Mouse (Mus musculus) limb, embryonic 12.5 days (tissue): ENCODE data around the gene Esrra. TPM values are rescaled to one million over a fixed set of nuclear protein-coding genes. Genes with fewer than 3 reads are reported as not detected.

Experiments used
- ATAC-seq: fragments of 200-750 bp; cut with Nextera tagmentation; 2 replicates; pipeline ENCODE4 v1.8.0; 2017; ENCODE audit warnings: low read depth, moderate TSS enrichment; ENCODE audit not compliant: insufficient number of reproducible peaks, insufficient read depth, low FRiP score, low TSS enrichment
- H3K27ac ChIP-seq: fragments of 300-500 bp; sonication (generic); 2 replicates; pipeline ENCODE4 v1.5.1; 2016; ENCODE audit warnings: mild to moderate bottlenecking, moderate library complexity
- H3K27me3 ChIP-seq: fragments of 300-500 bp; sonication (generic); 2 replicates; pipeline ENCODE4 v1.6.1; 2016; ENCODE audit warnings: mild to moderate bottlenecking, moderate library complexity
- H3K36me3 ChIP-seq: fragments of 300-500 bp; sonication (generic); 2 replicates; pipeline ENCODE4 v1.6.1; 2016; ENCODE audit warnings: mild to moderate bottlenecking, moderate library complexity
- H3K4me1 ChIP-seq: fragments of 300-500 bp; sonication (generic); replicated peaks from 2 replicates; pipeline ENCODE4 v1.6.1; 2016
- H3K4me2 ChIP-seq: fragments of 300-500 bp; sonication (generic); 2 replicates; pipeline ENCODE4 v1.6.1; 2016; ENCODE audit warnings: mild to moderate bottlenecking, moderate library complexity
- H3K4me3 ChIP-seq: fragments of 300-500 bp; sonication (generic); replicated peaks from 2 replicates; pipeline ENCODE4 v1.5.1; 2016; ENCODE audit warnings: mild to moderate bottlenecking
- H3K9ac ChIP-seq: fragments of 300-500 bp; sonication (generic); replicated peaks from 2 replicates; pipeline ENCODE4 v1.6.1; 2016; ENCODE audit warnings: mild to moderate bottlenecking, moderate library complexity
- H3K9me3 ChIP-seq: fragments of 300-500 bp; sonication (generic); 2 replicates; pipeline ENCODE4 v1.6.1; 2016; ENCODE audit warnings: mild to moderate bottlenecking, moderate library complexity
- WGBS: fragments of 180-500 bp; shearing (Covaris S2); methylation state at CpG from one replicate; pipeline ENCODE4 v1.1.7; 2016; 5-methylcytosine and 5-hydroxymethylcytosine counted together
- polyA plus RNA-seq: library from polyadenylated mRNA; unstranded; fragments of >200 nt; fragmentation: Nextera tagmentation; extraction: Ambion mirVana; gene quantifications from 2 replicates; pipeline ENCODE4 v1.2.1, GENCODE M21; 2016

Esrra gene
- polyA plus RNA-seq, 1 experiment from 2014 or later, result 8.5 TPM

DNA sequence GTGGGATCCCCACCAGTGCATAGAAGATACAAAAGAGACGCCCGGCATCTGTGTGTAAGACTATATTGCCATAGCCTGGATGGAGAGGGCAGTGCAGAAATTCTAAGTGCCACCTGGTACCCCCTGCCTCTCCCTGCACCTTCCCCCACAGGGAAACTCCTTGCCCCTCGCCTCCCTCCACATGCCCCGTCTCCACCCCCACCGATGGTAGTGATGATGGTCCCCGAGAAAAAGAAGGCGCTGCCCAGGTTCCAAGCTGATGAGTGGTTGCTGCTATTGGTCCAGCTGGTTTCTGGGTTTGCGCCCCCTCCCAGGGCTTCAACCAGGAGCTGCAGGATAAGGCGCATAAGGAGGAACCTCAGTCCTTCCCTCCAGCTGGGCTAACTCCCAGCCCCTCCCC lies 6.5 kb upstream of the Esrra start:
- H3K9ac ChIP-seq, result no peak overlapping the region; the same call in 1 of the 2 replicates

DNA sequence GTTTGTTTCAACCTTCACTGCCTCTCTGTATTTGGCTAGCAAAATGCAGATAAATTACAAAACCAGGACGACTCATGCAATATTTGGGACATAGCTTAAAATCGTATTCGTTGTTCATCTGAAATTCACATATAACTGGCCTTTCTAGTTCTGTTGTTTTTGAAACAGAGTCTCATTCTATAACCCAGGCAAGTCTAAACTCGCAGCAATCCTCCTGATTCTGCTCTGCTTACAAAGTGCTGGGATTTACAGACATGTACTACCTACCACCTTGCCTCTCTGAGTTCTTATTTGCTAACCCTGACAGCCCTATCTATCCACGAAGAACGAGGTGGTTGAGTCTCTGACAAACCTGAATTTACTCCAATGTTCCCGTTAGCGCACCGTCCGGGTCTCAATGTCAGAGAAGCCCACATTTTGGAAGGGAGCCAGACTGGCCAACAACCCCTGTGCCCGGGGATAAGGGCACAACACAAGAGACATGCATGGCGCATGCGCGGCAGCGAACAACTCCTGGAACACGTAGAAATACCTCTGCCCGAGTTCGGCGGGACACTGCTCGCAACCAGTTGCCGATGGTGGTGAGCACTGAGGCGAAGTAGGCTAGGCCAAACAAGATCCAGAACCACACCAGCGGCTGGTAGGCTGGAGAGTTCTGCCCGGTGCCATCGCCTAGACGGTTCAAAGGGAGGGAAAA lies 5.1 kb upstream of the Esrra start:
- peaks cover 95% of the 10 kb centered on the region for H3K27me3 ChIP-seq
- peak overlapping the region; percentile 29 for H3K4me3 ChIP-seq
- 10% methylated on average over 26 of the region's 26 CpGs for WGBS
- peaks cover 20% of the 10 kb centered on the region for H3K4me1 ChIP-seq
- H3K4me2 ChIP-seq, result peak overlapping the region; percentile 53
- no peak for ATAC-seq
- H3K36me3 ChIP-seq, result no peaks in the 10 kb centered on the region
- H3K9me3 ChIP-seq, result peaks cover 6% of the 10 kb centered on the region; the same call in 1 of the 2 replicates
- no peak overlapping the region for H3K27ac ChIP-seq
- no peak overlapping the region for H3K9ac ChIP-seq

More for the DNA sequence above, 6.5 kb upstream of the Esrra start:
- WGBS, result 10% methylated on average over 9 of the region's 9 CpGs
- Histone ChIP-seq H3K36me3 (no peaks in the 10 kb centered on the region), H3K4me2 (no peak overlapping the region), H3K4me3 (no peak overlapping the region), H3K27ac (no peak overlapping the region), H3K9me3 (peaks cover 6% of the 10 kb centered on the region; the same call in 1 of the 2 replicates), H3K4me1 (peaks cover 15% of the 10 kb centered on the region), H3K27me3 (peaks cover 99% of the 10 kb centered on the region)
- no peak for ATAC-seq

DNA sequence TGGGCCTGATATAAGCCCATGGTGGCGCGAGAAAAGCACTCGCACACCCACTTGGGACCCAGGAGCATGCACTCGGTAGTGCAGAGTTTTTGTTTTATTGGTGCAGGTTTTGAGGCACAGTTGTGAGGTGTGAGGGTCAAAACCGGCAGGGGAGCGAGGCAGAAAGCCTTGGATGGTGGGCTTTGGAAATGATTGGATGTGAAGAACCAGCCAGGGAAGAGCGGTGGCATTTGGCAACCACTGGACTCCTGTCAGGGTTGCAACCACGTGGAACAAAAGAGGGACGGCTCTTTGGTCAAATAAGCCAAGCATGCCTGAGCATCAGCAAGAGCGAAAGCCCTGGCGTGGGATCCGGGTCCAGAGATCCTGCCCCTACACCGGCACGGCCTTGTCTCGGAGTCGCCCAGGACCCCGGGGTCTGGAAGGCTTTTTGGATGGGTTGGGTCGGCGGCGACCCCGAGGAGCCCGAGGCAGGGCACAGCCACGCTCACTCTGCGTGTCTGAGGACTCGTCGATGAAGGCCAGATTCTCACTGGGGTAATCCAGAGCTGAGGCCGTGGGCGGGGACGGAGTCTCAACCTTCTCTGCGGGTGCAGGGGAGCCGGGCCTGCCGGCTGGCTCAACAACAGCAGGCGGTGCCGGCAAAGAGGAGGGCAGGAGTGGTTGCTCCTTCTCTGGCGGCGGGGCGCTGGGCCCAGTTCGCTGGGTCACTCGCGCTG lies 4.2 kb upstream of the Esrra start:
- Histone ChIP-seq H3K4me3 (peak overlapping the region; percentile 22), H3K36me3 (no peaks in the 10 kb centered on the region), H3K4me2 (peak overlapping the region; percentile 33), H3K9me3 (peaks cover 6% of the 10 kb centered on the region; the same call in 1 of the 2 replicates), H3K27me3 (peaks cover 85% of the 10 kb centered on the region), H3K9ac (no peak overlapping the region), H3K4me1 (peaks cover 23% of the 10 kb centered on the region), H3K27ac (no peak overlapping the region)
- no peak for ATAC-seq
- WGBS, result 8% methylated on average over 39 of the region's 40 CpGs

DNA sequence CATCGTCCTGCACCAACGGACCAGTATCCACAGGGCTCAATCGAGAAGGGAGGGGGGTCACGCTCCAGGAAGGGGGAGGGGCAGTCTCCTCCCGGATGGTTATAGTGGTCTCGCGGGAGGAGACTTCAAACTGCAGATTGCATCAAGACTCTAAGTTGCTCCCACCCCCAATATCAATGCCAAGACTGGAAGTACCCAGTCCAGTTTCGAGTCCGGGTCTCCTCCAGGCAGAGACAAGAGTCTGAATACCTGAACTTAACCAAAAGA lies 3.6 kb upstream of the Esrra start, which contains the start of gene Catsperz:
TSS of gene Catsperz (minus strand) at position 74 of the 267 bp plus-strand sequence.
- H3K27ac ChIP-seq, result no peak within 1 kb of the TSS
- H3K9ac ChIP-seq, result no peak within 1 kb of the TSS
- peaks cover 80% of the 10 kb centered on the region for H3K27me3 ChIP-seq
- H3K36me3 ChIP-seq, result no peaks in the 10 kb centered on the region
- peaks cover 6% of the 10 kb centered on the region; the same call in 1 of the 2 replicates for H3K9me3 ChIP-seq
- 3% methylated on average over 9 of the region's 9 CpGs for WGBS
- peak within 1 kb of the TSS; percentile 22 for H3K4me3 ChIP-seq
- H3K4me2 ChIP-seq, result peak within 1 kb of the TSS; percentile 33
- H3K4me1 ChIP-seq, result peaks cover 29% of the 10 kb centered on the region
- ATAC-seq, result no peak

DNA sequence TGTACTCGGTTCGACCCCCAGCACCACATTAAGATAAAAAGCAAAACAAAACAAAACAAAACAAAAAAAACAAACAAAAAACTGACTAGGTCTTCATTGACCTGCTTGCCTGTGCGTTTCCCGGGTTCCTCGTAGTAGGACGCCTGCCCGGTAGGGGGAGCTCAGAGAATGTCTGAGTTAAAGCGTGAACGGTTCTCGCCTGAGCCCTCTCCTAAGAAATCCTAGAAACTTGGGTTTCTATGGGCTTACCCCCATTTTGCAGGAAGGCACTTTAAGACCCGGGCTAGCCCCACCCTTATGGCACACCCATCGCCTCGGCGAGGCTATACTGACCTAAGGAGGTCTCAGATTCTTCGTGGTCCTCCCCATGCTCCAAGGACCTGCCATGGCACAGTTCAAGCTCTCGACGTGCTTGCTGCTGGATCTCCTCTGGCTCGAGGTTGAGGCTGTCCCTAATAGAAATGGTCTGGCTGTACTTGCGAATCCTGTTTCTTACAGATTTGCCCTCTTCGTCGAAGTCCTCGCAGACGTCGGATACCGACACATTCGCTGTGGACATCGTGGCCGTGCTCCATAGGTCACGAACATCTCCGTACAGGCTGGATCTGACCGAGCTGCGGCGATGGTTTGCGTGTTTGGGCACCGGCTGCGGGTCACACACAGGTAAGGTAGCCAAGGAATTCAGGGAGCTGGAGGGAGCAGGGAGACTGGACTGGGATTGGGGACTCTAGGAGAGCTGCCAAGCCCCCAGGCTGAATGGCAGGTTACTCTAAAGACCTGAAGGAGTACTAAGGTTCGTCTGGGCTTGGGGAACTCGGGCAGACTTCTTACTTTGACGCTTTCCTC lies 3.1 kb upstream of the Esrra start:
- H3K4me2 ChIP-seq, result peak overlapping the region; percentile 33
- H3K27ac ChIP-seq, result no peak overlapping the region
- no peaks in the 10 kb centered on the region for H3K36me3 ChIP-seq
- peak overlapping the region; percentile 22 for H3K4me3 ChIP-seq
- no peak for ATAC-seq
- peaks cover 6% of the 10 kb centered on the region; the same call in 1 of the 2 replicates for H3K9me3 ChIP-seq
- WGBS, result 5% methylated on average over 39 of the region's 39 CpGs
- peaks cover 76% of the 10 kb centered on the region for H3K27me3 ChIP-seq
- no peak overlapping the region for H3K9ac ChIP-seq
- peaks cover 33% of the 10 kb centered on the region for H3K4me1 ChIP-seq

DNA sequence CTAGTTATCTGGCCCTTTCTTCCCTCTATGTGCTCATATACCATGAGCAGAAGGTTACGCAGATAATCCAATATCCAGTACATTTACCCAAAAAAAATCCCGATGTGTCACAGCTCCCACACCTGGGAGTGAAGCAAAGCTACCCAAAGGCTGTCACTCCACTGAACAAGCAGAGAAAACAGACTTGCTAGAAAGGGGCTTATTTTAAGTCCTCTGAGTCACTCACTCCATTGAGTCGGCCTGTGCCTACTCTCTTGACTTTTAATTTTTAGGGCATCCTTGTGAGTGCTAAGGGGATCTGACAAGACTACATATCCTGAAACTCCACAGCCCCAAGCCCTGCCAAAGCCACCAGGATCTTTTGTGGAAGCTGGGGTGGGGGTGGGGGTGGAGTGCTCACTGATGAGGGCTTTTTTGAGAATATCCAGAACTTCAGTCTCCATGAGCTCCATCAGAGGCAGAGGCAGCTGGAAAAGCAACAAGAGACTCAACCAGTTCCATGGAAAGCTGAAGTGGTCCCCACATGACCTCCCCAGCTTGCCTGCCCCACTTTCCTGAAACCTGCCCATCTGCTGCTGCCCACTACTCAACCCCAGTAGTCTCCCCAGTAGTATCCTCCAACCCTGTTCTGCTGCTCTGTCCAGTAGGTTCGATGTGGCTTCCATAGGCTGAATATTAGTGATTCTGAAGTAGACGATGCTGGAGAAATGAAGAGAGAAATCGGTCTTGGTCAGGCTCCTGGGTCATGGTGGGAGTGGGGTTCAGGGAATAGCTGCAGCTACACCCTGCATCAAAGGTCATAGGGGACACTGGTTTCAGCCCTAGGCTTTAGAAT lies 1.5 kb upstream of the Esrra start:
- peaks cover 60% of the 10 kb centered on the region for H3K27me3 ChIP-seq
- peaks cover 33% of the 10 kb centered on the region for H3K4me1 ChIP-seq
- H3K9me3 ChIP-seq, result peaks cover 6% of the 10 kb centered on the region; the same call in 1 of the 2 replicates
- H3K9ac ChIP-seq, result no peak overlapping the region
- 59% methylated on average over 6 of the region's 6 CpGs for WGBS
- no peak overlapping the region for H3K27ac ChIP-seq
- H3K4me3 ChIP-seq, result no peak overlapping the region
- no peaks in the 10 kb centered on the region for H3K36me3 ChIP-seq
- H3K4me2 ChIP-seq, result no peak overlapping the region
- ATAC-seq, result no peak

DNA sequence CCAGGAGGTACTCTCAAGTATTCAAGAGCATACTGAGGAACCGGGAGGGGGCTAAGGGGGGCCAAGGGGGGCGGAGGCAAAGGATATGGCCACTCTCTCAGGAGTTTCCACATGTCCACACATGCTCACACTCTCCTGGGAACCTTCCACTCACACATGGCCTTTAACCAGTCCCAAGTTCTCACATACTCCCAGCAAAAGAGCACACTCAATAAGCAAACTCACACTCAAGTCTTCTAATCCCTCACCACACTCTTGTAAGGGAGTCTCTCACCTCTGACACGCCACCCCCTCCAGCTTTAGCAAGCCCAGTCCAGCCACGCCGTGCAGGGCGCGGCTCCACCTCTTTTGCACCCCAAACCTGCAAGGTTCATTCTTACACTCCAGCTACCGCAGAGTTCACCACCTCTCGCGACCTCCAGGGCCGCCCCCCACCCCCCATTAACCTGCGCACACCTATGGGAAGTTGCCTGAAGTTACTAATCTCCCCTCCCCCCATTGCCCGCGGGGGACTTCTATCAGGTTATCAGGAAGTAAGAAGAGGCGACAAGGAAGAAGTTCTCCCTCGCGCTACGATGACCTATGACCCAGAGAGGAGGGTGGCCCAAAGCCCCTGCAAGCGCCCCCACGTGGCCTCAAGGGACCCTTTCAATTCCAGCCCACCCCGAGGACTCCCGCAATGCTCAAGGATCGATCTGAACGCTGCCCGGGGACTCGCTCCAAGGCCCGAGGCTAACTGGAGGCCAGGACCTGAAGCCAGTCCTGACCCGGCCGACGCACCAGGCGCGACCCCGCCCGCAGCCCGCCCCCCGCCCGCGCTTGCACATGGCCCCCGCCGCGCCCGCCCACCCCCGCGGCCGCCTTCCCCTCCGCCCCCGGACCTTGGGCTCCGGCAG lies 624 bp downstream of the Esrra start:
- H3K4me1 ChIP-seq, result peaks cover 25% of the 10 kb centered on the region
- ATAC-seq, result peak; percentile 16
- H3K4me2 ChIP-seq, result peak overlapping the region; percentile 88
- H3K9me3 ChIP-seq, result peaks cover 3% of the 10 kb centered on the region; the same call in 1 of the 2 replicates
- peak overlapping the region; percentile 72; the same call in 1 of the 2 replicates for H3K27ac ChIP-seq
- H3K36me3 ChIP-seq, result no peaks in the 10 kb centered on the region
- WGBS, result 1% methylated on average over 41 of the region's 48 CpGs
- H3K4me3 ChIP-seq, result peak overlapping the region; percentile 81
- peak overlapping the region; percentile 73 for H3K9ac ChIP-seq
- H3K27me3 ChIP-seq, result peaks cover 39% of the 10 kb centered on the region

DNA sequence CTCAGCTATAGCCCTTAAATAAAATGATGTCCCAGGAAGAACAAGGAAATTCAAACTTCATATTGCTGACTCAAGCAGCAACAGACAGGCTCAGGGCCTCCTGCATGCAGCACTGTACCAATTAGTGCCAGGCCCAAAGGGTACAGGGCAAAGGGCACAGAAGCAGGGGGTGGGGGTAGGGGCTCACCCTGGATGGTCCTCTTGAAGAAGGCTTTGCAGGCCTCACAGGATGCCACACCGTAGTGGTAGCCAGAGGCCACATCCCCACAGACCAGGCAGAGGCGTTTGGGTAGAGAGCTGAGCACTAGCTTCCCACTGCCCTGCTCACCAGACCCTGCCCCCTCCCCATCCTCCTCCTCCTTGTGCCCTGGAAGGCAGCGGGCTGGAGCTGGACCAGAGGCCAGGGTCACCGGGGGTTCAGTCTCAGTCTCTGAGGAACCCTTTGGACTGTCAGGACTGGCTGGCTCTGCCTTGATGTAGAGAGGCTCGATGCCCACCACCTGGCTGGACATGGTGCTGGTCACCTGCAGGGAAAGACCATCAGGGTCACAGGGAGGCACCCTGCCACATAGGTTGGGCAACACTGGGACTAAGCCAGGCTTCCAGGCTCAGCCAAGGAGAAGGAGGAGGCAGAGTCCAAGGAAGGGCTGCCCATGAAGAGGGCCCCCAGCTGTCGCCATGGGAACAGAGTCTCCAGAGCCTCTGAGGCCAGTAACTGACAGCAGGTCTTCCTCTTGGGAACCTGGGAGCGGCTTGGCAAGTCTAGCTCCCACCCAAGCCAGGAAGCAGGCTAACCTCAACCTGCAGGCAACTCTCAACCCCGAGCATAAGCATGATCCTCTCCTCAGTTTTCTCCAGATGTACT lies 1.5 kb downstream of the Esrra start:
- Histone ChIP-seq H3K4me1 (peaks cover 22% of the 10 kb centered on the region), H3K27ac (no peak overlapping the region), H3K4me2 (peak overlapping the region; percentile 88), H3K9me3 (no peaks in the 10 kb centered on the region), H3K9ac (peak overlapping the region; percentile 73; the same call in 1 of the 2 replicates), H3K4me3 (peak overlapping the region; percentile 81), H3K36me3 (no peaks in the 10 kb centered on the region), H3K27me3 (peaks cover 30% of the 10 kb centered on the region)
- WGBS, result 39% methylated on average over 8 of the region's 8 CpGs
- no peak for ATAC-seq

DNA sequence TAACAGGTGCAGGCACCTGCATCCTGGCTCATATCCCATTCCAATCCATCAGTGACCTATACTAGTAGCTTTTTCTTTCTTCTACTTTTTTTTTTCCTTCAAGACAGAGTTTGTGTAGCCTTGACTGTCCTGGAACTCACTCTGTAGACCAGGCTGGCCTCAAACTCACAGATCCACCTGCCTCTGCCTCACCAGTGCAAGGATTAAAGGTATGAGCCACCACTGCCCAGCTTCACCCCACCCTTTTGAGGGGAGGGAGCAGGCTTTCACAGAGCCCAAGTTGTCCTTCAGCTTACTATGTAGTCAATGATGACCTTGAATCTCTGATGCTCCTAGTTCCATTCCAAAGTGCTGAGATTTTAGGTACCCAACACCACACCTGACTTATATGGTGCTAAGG lies 2.2 kb downstream of the Esrra start:
- Histone ChIP-seq H3K27me3 (peaks cover 23% of the 10 kb centered on the region), H3K4me2 (no peak overlapping the region), H3K9me3 (no peaks in the 10 kb centered on the region), H3K4me1 (peaks cover 18% of the 10 kb centered on the region), H3K36me3 (no peaks in the 10 kb centered on the region), H3K4me3 (no peak overlapping the region), H3K27ac (no peak overlapping the region), H3K9ac (no peak overlapping the region)
- no peak for ATAC-seq
